Mouse (Mus musculus): ENCODE results near the gene Ros1. TPM values are rescaled to one million over a fixed set of nuclear protein-coding genes. Genes with fewer than 3 reads are reported as not detected.

Gene Ros1
- polyA plus RNA-seq, 1 experiment from 2014 or later: 1.2 TPM

- H3K36me3 ChIP-seq (ENCODE audit: insufficient read depth, low read length): no peaks in the 10 kb centered on the region
- H3K4me2 ChIP-seq (replicated peaks; ENCODE audit: low read depth, low read length): peak overlapping the region; percentile 59
- 0 out of 2 replicates have a peak, but pooled peaks cover 5% of the 10 kb centered on the region for H3K4me1 ChIP-seq (ENCODE audit: insufficient read depth, low read depth, low read length)
- 2% methylated on average over 13 of the region's 15 CpGs for WGBS
- peak overlapping the region; percentile 34; the same call in 1 of the 2 replicates for H3K4me3 ChIP-seq (ENCODE audit: low read depth, low read length)
- no peak for DNase-seq (ENCODE audit: low spot score)
- H3K27me3 ChIP-seq (replicated peaks; ENCODE audit: insufficient read depth, low read length): peaks cover 59% of the 10 kb centered on the region
- TF ChIP-seq EP300 (IDR thresholded peaks at IDR 0.05) (no peak), CTCF (IDR thresholded peaks at IDR 0.05) (no peak)
- H3K9me3 ChIP-seq (ENCODE audit: low read length): no peaks in the 10 kb centered on the region
- no peak overlapping the region for H3K9ac ChIP-seq (replicated peaks; ENCODE audit: low read depth)
- no peak overlapping the region for H3K27ac ChIP-seq (ENCODE audit: low read length)
- ATAC-seq: no peak
These were observed 173.2 kb downstream of the Ros1 start for GRCm38 (mm10) chr10:52021736-52022394.

- Histone ChIP-seq H3K9ac (replicated peaks; ENCODE audit: low read depth) (no peak overlapping the region), H3K4me1 (ENCODE audit: insufficient read depth, low read depth, low read length) (0 out of 2 replicates have a peak, but pooled peaks cover 5% of the 10 kb centered on the region), H3K27me3 (replicated peaks; ENCODE audit: insufficient read depth, low read length) (peaks cover 56% of the 10 kb centered on the region), H3K4me2 (replicated peaks; ENCODE audit: low read depth, low read length) (no peak overlapping the region), H3K4me3 (ENCODE audit: low read depth, low read length) (no peak overlapping the region), H3K36me3 (ENCODE audit: insufficient read depth, low read length) (no peaks in the 10 kb centered on the region), H3K27ac (ENCODE audit: low read length) (no peak overlapping the region), H3K9me3 (ENCODE audit: low read length) (no peaks in the 10 kb centered on the region)
- ATAC-seq (no peak), DNase-seq (ENCODE audit: low spot score) (no peak)
- TF ChIP-seq CTCF (IDR thresholded peaks at IDR 0.05): no peak
- no peak for TF ChIP-seq EP300 (IDR thresholded peaks at IDR 0.05)
- 4% methylated on average over 9 of the region's 9 CpGs for WGBS
These were observed 173.8 kb downstream of the Ros1 start for GRCm38 (mm10) chr10:52021231-52021630.

- Histone ChIP-seq H3K9ac (replicated peaks; ENCODE audit: low read depth) (no peak overlapping the region), H3K4me2 (replicated peaks; ENCODE audit: low read depth, low read length) (no peak overlapping the region), H3K36me3 (ENCODE audit: insufficient read depth, low read length) (no peaks in the 10 kb centered on the region), H3K27ac (ENCODE audit: low read length) (no peak overlapping the region), H3K27me3 (replicated peaks; ENCODE audit: insufficient read depth, low read length) (peaks cover 33% of the 10 kb centered on the region; the same call in 1 of the 2 replicates), H3K9me3 (ENCODE audit: low read length) (no peaks in the 10 kb centered on the region), H3K4me1 (ENCODE audit: insufficient read depth, low read depth, low read length) (0 out of 2 replicates have a peak, but pooled peaks cover 5% of the 10 kb centered on the region), H3K4me3 (ENCODE audit: low read depth, low read length) (no peak overlapping the region)
- no peak for DNase-seq (ENCODE audit: low spot score)
- no peak for TF ChIP-seq CTCF (IDR thresholded peaks at IDR 0.05)
- 81% methylated on average over 1 of the region's 1 CpGs for WGBS
- no peak for ATAC-seq
These were observed 176.6 kb downstream of the Ros1 start for GRCm38 (mm10) chr10:52018471-52018870.

Small RNA genes within 50 kb of the gene (microRNA-seq; reads per million reads assigned to microRNA genes)
- not detected for gene Gm24084

Other genes starting within 250 kb of the Ros1 start
- gene Vgll2, start 172.7 kb downstream of the Ros1 start, polyA plus RNA-seq (2015; fragmentation: Nextera tagmentation; extraction: Ambion mirVana): not detected in 2 replicates
- 20.5 and 24.1 TPM in 2 replicates for gene Dcbld1, start 38.4 kb upstream of the Ros1 start, polyA plus RNA-seq (2015; fragmentation: Nextera tagmentation; extraction: Ambion mirVana)
- gene Gm26741, start 163.5 kb upstream of the Ros1 start, polyA plus RNA-seq (2015; fragmentation: Nextera tagmentation; extraction: Ambion mirVana): not detected in 2 replicates
- gene Gopc, start 186.9 kb upstream of the Ros1 start, polyA plus RNA-seq (2015; fragmentation: Nextera tagmentation; extraction: Ambion mirVana): 13.7 and 15.4 TPM in 2 replicates
- not detected in 2 replicates for gene Nepn, start 193.7 kb upstream of the Ros1 start, polyA plus RNA-seq (2015; fragmentation: Nextera tagmentation; extraction: Ambion mirVana)
- gene Nus1, start 222.3 kb upstream of the Ros1 start, polyA plus RNA-seq (2015; fragmentation: Nextera tagmentation; extraction: Ambion mirVana): 9.0 and 11.3 TPM in 2 replicates